Mouse (Mus musculus): ENCODE measurements around the gene Tut1. TPM values are rescaled to one million over a fixed set of nuclear protein-coding genes. Genes with fewer than 3 reads are reported as not detected.

Tut1 gene
- 10 to 100 TPM; 17.6 to 38.3 (median 35.3) TPM for polyA plus RNA-seq (2017; shearing (Covaris generic))

- ATAC-seq: peak; percentile 96
Observed at GRCm38 (mm10) chr19:8953135-8954039, at the start of gene Tut1. Gene Tut1 (plus strand): TSS chr19:8953847.

DNA sequence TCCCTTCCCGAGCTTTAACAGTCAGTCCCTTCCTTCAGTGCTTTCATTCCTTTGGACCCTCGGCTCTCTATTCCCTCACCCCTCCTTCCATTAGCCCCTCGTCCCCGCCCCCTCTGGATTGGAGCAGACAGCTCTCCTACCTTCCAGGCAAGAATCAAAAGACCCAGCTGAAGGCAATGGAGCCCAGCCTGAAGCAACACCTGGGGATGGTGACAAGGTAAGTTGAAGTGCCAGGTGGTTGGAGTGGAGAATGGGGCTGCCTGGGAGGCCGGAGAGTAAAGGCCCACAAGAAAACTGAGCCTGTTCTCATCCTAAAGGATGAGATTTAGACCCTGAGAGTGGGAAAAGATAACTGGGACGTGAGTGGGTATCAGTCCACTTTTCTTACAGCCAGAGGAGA is 45.1 kb upstream of the Tut1 start:
- ATAC-seq: no peak

GRCm38 (mm10) chr19:8911810-8912209 is 41.8 kb upstream of the Tut1 start:
- no peak for ATAC-seq

DNA sequence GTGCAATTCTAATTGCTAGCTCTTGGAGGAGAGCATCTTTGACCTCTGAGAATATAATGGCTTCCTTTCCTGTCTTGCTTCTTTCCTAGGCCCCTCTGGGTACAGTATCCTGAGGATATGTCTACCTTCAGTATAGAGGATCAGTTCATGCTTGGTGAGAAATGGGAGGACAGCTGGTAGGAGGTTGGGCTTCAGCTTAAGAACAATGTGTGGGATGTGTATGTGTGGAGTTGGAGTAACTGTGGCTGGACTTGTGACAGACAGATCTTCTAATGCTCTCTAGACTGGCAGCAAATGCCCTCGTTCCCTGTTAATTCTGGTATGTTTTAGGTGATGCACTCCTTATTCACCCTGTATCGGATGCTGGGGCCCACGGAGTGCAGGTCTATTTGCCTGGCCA is 39.4 kb upstream of the Tut1 start:
- ATAC-seq: no peak

DNA sequence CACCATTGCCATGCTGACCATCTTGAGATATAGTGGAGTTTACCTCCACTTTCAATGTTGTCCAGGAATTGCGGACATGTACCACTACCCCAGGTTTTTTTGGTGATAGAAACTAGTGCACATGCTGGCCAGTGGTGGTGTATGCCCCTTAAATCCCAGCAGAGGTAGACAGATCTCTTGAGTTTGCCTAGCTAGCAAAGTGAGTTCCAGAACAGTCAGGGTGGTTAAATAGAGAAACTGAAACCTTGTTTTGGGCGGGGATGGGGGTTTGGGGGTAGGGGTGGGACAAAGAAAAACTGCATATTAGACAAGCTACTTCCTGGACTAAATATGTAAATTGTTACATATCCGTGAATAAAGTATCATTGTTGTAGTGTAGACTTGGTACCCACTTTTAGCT is 34.6 kb upstream of the Tut1 start:
- ATAC-seq: peak; percentile 25

- ATAC-seq: no peak
Observed at GRCm38 (mm10) chr19:8919684-8920072, 34.0 kb upstream of the Tut1 start.

- ATAC-seq: peak; percentile 57
Observed at GRCm38 (mm10) chr19:8920073-8920736, 33.4 kb upstream of the Tut1 start, which contains the start of gene B3gat3. Gene B3gat3 (plus strand): TSS chr19:8920374.

- ATAC-seq: peak; percentile 44
Observed at GRCm38 (mm10) chr19:8920836-8921291, 32.8 kb upstream of the Tut1 start.

DNA sequence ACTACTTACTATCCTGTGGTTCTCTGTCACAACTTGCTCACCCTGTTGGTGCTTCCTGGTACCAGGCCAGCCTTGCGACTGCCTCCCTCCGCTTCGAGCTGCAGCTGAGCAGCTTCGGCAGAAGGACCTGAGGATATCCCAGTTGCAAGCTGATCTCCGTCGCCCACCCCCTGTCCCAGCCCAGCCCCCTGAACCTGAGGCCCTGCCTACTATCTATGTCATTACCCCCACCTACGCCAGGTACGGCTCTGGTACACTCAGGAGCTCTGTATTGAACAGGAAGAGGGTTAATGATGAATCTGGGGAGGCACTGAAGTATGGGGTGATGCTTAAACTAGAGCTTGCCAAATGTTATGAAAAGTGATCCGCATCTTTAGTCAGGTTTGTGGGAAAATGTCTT is 31.9 kb upstream of the Tut1 start:
- ATAC-seq: no peak

DNA sequence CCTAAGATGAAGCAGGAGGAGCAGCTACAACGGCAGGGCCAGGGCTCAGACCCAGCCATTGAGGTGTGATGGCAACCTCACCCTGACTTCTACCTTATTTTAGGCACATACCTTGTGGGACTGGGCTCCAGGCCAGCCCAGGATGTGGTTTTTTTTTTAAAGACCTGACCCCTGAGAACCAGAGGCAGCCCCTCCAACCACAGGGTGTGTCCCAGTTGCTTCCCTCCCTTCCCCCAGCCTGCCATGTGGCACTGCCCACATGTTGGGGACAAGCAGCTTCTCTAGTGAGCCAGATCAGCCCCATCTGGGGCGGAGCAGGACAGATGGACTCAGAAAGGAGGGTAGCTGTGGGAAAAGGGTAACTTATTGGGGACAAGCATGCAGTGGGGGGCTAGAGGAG is 26.9 kb upstream of the Tut1 start:
- ATAC-seq: no peak

DNA sequence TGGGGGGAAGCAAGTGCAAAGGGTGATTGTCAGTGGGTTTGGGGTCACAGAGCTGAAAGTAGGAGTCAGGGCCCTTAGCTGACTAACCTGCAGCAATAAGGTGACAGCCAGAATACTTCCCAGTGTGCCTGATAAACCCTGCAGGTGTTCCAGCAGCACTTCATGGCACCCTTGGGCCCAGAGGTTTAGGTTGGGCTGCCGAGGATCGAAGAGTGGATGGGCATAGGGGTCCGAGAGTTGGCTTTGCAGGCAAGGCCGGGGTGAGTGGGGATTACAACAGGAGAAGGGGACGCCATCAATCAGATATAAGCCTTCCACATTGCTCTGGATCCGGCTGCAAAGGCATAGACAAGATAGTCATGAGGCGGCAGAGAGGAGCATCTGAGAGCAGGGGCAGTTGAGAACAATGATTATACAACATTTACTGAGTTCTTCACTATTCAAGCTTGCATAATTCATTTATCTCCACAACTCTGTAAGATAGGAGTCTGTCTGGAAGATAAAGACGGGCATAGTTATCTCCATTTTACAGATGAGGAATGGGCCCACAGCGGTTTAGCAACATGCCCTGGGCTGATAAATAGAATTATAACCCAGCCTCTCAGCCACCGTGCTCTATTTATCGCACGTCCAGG is 25.6 kb upstream of the Tut1 start:
- no peak for ATAC-seq

DNA sequence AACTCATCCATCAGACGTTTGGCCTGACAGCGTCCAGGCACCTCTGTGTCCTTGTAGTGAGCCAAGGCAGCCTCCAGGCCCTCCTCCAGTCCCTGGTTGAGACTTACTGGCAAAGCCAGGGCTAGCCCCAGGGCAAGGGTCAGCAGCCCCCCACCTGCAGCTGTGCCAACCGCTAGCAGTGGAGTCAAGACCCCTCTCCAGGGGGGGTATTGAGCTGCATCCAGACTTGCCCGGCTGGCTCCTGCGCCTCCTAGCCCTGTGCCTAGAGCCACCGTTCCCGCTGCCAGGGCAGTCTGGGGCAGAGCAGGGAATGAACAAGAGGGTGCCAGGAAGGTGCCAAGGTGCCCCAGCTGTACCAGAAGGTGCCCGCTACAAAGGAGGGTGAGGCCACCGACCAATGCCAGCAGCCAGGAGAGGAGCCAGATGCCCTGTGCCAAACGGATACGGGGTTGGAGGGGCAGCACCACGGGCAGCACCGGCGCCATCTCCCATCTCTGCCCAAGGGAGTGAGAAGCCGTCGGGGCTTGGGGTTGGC is 24.9 kb upstream of the Tut1 start:
- ATAC-seq: peak; percentile 38

- ATAC-seq: peak; percentile 78
Observed at GRCm38 (mm10) chr19:8929224-8930088, 24.2 kb upstream of the Tut1 start, which contains the start of the genes Rom1 and Eml3. Gene Rom1 (minus strand): TSS chr19:8929356. Gene Eml3 (plus strand): TSS chr19:8929552.

- ATAC-seq: no peak
Observed at GRCm38 (mm10) chr19:8930117-8930516, 23.5 kb upstream of the Tut1 start.

DNA sequence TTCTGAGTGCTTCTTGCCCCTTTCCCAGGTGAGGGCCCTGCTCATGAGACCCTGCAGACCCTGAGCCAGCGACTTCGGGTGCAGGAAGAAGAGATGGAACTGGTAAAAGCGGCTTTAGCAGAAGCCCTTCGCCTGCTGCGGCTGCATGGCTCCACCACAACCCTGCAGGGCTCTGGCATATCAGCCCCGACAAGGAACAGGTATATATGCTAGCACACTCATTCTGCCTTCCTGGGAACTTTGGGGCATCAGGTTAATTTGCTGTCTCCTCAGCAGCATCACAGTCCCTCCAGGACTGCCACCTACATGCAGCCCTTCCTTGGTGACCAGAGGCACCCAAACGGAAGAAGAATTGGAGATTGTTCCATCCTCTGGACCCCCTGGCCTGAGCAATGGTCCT is 22.9 kb upstream of the Tut1 start:
- no peak for ATAC-seq

DNA sequence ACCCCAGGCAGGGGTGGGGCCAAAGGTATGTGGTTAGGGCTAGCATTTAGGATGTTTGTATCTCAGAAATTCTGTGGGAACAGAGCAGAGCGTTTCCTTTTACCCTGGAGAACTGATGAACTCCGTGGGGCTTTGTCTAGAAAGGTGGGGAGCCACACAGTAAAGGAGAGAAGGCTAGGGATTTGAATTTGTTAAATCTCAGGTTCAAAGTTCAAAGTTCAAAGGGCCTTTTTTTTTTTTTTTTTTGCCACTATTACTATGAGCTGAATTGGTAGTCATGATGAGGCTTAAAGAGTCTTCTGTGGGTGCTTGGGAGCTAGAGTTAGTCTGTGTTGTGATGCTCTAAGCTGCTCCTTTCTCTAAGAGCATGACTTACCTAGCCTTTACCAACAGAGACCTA is 16.9 kb upstream of the Tut1 start:
- no peak for ATAC-seq

DNA sequence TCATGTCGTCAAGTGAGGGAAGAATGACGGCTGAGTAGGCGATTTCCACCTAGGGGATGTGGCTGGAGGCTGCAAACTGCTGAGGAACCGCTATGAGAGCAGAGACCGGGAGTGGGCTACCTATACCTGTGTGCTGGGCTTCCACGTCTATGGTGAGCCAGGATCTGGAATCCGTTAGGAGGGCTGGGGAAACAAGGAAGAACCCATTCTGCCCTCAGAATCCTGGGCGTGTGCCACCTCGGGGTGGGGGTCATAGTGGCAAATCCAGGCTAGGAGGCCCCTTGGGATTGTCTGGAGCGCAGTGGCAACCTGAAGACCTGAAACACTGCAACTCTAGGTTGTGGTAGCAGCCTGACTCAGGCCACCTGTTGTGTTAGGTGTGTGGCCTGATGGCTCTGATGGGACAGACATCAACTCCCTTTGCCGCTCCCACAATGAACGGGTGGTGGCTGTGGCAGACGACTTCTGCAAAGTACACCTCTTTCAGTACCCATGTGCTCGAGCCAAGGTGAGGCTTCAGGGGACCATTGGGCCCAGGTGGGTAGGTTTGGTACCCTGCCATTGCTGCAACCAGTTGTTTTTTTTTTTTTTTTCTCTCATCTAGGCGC is 13.0 kb upstream of the Tut1 start:
- ATAC-seq: no peak

DNA sequence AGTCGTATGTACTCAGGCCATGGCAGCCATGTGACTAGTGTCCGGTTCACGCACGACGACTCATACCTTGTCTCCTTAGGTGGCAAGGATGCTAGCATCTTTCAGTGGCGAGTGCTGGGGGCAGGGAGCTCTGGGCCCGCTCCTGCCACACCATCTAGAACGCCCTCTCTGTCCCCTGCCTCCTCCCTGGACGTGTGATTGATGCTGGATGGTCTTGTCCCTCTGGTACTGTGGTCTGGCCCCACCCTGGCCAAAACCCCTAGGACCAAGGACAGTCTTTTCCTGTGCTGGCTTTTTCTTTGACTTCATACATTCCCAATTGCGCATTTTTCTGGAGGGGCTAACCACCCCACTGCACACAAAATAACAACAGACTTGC is 12.5 kb upstream of the Tut1 start:
- ATAC-seq: no peak

DNA sequence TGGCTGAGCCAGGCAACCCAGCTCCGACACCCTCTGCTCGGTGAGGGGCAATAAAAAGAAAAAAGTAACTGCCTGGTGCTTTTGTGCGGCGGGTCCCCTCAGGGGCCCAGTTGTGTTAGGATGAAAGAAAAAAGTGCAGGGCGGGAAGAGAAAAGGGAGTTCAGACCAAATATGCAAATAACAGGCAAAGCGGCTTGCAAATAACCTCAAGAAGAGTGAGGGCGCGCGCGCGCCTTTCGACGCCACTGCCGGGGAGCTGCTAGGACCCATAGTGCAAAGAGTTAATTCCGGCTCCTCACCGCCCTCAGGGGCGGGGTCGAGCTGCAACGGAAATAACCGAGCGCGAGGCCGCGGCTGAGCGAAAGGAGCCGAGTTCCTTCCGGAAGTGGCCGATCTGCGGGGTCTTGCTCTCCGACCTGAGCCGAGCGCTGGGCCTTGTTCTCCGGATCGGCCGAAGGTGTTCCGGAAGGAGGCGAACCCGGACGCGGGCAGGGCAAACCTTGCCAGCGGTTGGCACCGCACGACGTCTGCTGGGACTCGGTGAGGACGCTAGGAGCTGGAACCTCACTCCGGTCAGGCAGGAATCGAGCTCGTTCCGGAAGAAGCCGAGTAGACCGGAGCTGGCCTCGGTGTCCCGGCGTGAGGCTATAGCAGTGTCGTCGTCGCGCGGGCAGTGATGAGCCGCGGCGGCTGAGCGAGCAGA is 12.0 kb upstream of the Tut1 start, which contains the start of gene Mta2:
Mta2 (plus strand) TSS at position 361 of the 703 bp plus-strand sequence.
- ATAC-seq: peak; percentile 94

DNA sequence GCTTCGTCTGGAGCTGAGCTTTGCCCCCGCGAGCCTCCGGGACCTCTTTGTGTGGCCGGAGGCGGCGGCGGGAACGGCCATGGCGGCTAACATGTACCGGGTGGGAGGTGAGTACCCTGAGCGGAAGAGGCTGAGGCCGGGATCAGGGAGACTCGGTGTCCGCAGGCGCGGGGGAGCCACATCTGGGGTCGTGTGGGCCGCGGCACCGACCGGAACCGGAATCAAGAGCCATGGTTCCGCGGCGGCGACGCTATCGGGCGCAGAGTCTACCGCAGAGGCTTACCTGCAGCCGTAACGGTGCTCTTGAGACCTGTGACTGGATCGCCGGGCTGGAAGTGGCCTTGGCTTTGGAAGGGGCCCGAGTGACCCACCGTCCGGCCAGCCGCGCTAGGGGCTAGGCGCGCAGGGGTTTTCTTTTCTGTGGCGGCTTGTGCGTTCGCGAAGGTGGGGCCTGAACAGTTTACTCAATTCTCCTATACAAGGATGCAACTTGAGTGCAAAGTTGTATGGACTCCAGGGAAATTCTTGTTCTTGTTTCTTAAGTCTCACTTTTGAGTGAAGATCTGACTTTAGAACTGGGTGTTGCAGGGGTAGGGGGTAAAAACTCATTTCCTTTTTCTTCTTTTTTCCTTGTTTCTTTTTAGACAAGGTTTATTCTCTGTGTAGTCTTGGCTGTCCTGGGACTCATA is 11.2 kb upstream of the Tut1 start:
- ATAC-seq: peak; percentile 31
